Mouse (Mus musculus) brain, embryonic 14.5 days (tissue): ENCODE results near the gene Fkbp15.

ENCODE experiments used
- CTCF ChIP-seq: fragments of 200-500 bp; IDR thresholded peaks from 2 replicates; pipeline ENCODE4 v1.5.1; 2012; ENCODE audit warnings: inconsistent platforms, mild to moderate bottlenecking, moderate library complexity, borderline replicate concordance; ENCODE audit not compliant: insufficient read depth, insufficient read length; ENCODE audit errors: extremely low read depth
- POLR2A ChIP-seq: fragments of 200-500 bp; IDR thresholded peaks from 2 replicates; pipeline ENCODE4 v1.6.1; 2012; ENCODE audit warnings: mild to moderate bottlenecking, inconsistent platforms, borderline replicate concordance; ENCODE audit not compliant: poor library complexity, insufficient read depth, insufficient read length, severe bottlenecking; ENCODE audit errors: extremely low read depth

DNA sequence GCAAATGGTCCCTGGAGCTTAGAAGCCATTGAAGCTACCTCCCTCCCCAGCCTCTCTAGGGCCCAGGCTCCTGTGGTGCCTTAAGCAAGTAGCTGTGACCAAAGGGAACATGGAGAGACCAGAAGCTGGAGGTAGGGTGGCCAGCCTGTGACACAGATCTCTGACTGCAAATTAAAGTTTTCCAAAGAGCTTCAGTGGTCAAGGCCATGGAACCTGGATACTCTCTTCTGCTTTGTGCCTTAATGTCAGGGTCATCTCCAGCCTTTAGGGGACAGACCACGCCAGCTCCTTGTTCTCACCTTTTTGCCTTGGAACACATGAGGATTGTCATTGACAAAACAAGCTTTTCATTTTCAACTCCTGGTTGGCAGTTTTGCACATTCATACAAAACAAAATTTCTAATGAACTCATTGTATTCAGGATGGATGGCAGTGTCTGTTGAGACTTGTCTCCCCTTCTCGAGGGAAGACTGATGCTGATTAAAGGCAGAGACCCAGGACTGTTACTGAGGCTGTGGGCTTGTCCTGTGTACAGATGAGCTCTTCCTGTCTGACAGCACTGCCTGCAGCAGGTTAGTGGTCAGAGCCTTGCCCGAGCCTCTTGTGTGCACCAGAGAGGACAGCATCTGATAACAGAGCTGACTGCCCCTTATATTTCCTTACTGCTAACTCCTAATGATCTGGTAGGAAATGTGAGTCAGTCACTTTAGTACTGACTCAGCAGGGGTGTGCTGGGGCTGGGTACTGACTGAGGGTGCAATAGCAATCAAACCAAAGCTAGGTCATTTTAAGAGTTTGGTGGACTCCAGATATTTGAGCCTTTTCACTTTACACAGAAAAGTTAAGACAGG, 62.8 kb downstream of the Fkbp15 start:
- no peak for TF ChIP-seq CTCF
- no peak for TF ChIP-seq POLR2A
